10 mouse cellular contexts compared by ENCODE assay signal in genomic region chr7:66831295-66831694, GRCm38 (mm10). TPM values are rescaled to one million over a fixed set of nuclear protein-coding genes. Genes with fewer than 3 reads are reported as not detected.
DNase-seq lines count a peak whose midpoint lies in the region; ATAC-seq and TF ChIP-seq lines count a peak whose summit lies in the region.
"Had no signal": no experiment of that assay in that cellular context is flagged by ENCODE, and none has a peak within 500 bp of the region (broad histone marks: within the 10 kb centered on the region; RNA-seq: fewer than 3 reads in every experiment).

No protein-coding gene starts in this region.

- H3K27me3 ChIP-seq in hindbrain, postnatal 0 days (ENCODE audit: insufficient read depth, low read length): no peaks in the 10 kb centered on the region
- no peaks in the 10 kb centered on the region for H3K27me3 ChIP-seq in hindbrain, embryonic 12.5 days
- H3K27me3 ChIP-seq in heart, embryonic 14.5 days (ENCODE audit: control insufficient read depth, insufficient read depth, low read length): no peaks in the 10 kb centered on the region
- H3K27me3 ChIP-seq in hindbrain, embryonic 11.5 days (ENCODE audit: control insufficient read depth, insufficient read depth, low read length): no peaks in the 10 kb centered on the region

- H3K9ac ChIP-seq in hindbrain, postnatal 0 days (replicated peaks; ENCODE audit: low read length): no peak overlapping the region
- H3K9ac ChIP-seq in hindbrain, embryonic 12.5 days: no peak overlapping the region
- H3K9ac ChIP-seq in heart, embryonic 14.5 days (ENCODE audit: low read length): no peak overlapping the region
- H3K9ac ChIP-seq in hindbrain, embryonic 11.5 days (ENCODE audit: low read depth, low read length): no peak overlapping the region

- no peak for TF ChIP-seq CTCF in hindbrain, postnatal 0 days (IDR thresholded peaks at IDR 0.05; ENCODE audit: low read depth)

- H3K4me3 ChIP-seq in hindbrain, postnatal 0 days (ENCODE audit: low read length): no peak overlapping the region
- no peak overlapping the region for H3K4me3 ChIP-seq in hindbrain, embryonic 12.5 days
- H3K4me3 ChIP-seq in heart, embryonic 14.5 days (ENCODE audit: control insufficient read depth in 1 of 2, insufficient read depth in 1 of 2, low read depth in 1 of 2, low read length in 2 of 2): peak overlapping the region in 1 of 2 experiments; percentile 7; a peak in 1 of 4 replicates
- no peak overlapping the region for H3K4me3 ChIP-seq in hindbrain, embryonic 11.5 days (ENCODE audit: low read depth, low read length)

- H3K4me1 ChIP-seq in hindbrain, postnatal 0 days (ENCODE audit: insufficient read depth, low read length): peaks cover 5% of the 10 kb centered on the region
- H3K4me1 ChIP-seq in hindbrain, embryonic 12.5 days: no peaks in the 10 kb centered on the region
- H3K4me1 ChIP-seq in heart, embryonic 14.5 days (ENCODE audit: control insufficient read depth in 2 of 2, insufficient read depth in 2 of 2, low read length in 2 of 2): peaks cover 39 to 50% of the 10 kb centered on the region in 2 experiments
- H3K4me1 ChIP-seq in hindbrain, embryonic 11.5 days (replicated peaks; ENCODE audit: control insufficient read depth, insufficient read depth, low read length): no peaks in the 10 kb centered on the region

- peak; percentile 40 for DNase-seq in hindbrain, postnatal 0 days (ENCODE audit: low spot score)
- peak; percentile 52 for DNase-seq in adrenal gland, postnatal 25 days
- peak; percentile 54 to 60 for DNase-seq in lung, adult 18-20 months
- DNase-seq in hindbrain, embryonic 11.5 days (ENCODE audit: low spot score): no peak
- no peak for DNase-seq in MN1 (ENCODE audit: low spot score)
- DNase-seq: retina, postnatal 1 day had no signal

- H3K9me3 ChIP-seq in hindbrain, postnatal 0 days (ENCODE audit: low read length): no peaks in the 10 kb centered on the region
- H3K9me3 ChIP-seq in hindbrain, embryonic 12.5 days (replicated peaks): no peaks in the 10 kb centered on the region
- no peaks in the 10 kb centered on the region for H3K9me3 ChIP-seq in heart, embryonic 14.5 days (ENCODE audit: control insufficient read depth, low read length)
- no peaks in the 10 kb centered on the region for H3K9me3 ChIP-seq in hindbrain, embryonic 11.5 days (ENCODE audit: control insufficient read depth, low read length)

- no peak overlapping the region for H3K27ac ChIP-seq in hindbrain, postnatal 0 days
- no peak overlapping the region for H3K27ac ChIP-seq in hindbrain, embryonic 12.5 days
- H3K27ac ChIP-seq in heart, embryonic 14.5 days (replicated peaks in 1 of 2; ENCODE audit: control insufficient read depth in 1 of 2, insufficient read depth in 1 of 2, low read depth in 2 of 2, low read length in 2 of 2): peak overlapping the region; percentile 77 to 80
- no peak overlapping the region for H3K27ac ChIP-seq in hindbrain, embryonic 11.5 days (ENCODE audit: low read depth, low read length)
- H3K27ac ChIP-seq: macrophage had no signal

- H3K4me2 ChIP-seq in hindbrain, postnatal 0 days (ENCODE audit: low read depth, low read length): no peak overlapping the region
- no peak overlapping the region for H3K4me2 ChIP-seq in hindbrain, embryonic 12.5 days (replicated peaks)
- H3K4me2 ChIP-seq in heart, embryonic 14.5 days (ENCODE audit: low read length): peak overlapping the region; percentile 57
- no peak overlapping the region for H3K4me2 ChIP-seq in hindbrain, embryonic 11.5 days (replicated peaks; ENCODE audit: low read depth, low read length)

- no peak for ATAC-seq in hindbrain, postnatal 0 days
- no peak for ATAC-seq in hindbrain, embryonic 12.5 days (ENCODE audit: low FRiP score)
- no peak for ATAC-seq in heart, embryonic 14.5 days (ENCODE audit: insufficient number of reproducible peaks, insufficient read depth, low FRiP score, low read depth)
- ATAC-seq in megakaryocyte progenitor cell, adult 5-6 weeks (replicated peaks; ENCODE audit: poor library complexity): no peak
- no peak for ATAC-seq in hindbrain, embryonic 11.5 days (ENCODE audit: low FRiP score)

- WGBS in hindbrain, postnatal 0 days: 41% methylated on average over 5 of the region's 5 CpGs
- WGBS in hindbrain, embryonic 12.5 days: 70% methylated on average over 5 of the region's 5 CpGs
- WGBS in heart, embryonic 14.5 days: 1% methylated on average over 5 of the region's 5 CpGs
- WGBS in hindbrain, embryonic 11.5 days: 83% methylated on average over 5 of the region's 5 CpGs

- H3K36me3 ChIP-seq in hindbrain, postnatal 0 days (ENCODE audit: insufficient read depth, low read length): no peaks in the 10 kb centered on the region
- no peaks in the 10 kb centered on the region for H3K36me3 ChIP-seq in hindbrain, embryonic 12.5 days
- H3K36me3 ChIP-seq in heart, embryonic 14.5 days (ENCODE audit: control insufficient read depth, insufficient read depth, low read length): no peaks in the 10 kb centered on the region
- H3K36me3 ChIP-seq in hindbrain, embryonic 11.5 days (ENCODE audit: control insufficient read depth, insufficient read depth, low read length): no peaks in the 10 kb centered on the region

RNA-seq across cellular contexts. Expression of gene Adamts17, which starts 8.2 kb away (rescaled TPM):
- 14.8 and 16.1 TPM in 2 replicates for total RNA-seq in hindbrain, postnatal 0 days (2014; rRNA removed)
- 3.6 and 3.9 TPM in 2 replicates for polyA plus RNA-seq in hindbrain, postnatal 0 days (2015; fragmentation: Nextera tagmentation; extraction: Ambion mirVana)
- 6.6 and 7.6 TPM in 2 replicates for polyA plus RNA-seq in hindbrain, embryonic 12.5 days (2016; fragmentation: Nextera tagmentation; extraction: Ambion mirVana)
- 5.3 TPM in 2 replicates for total RNA-seq in adrenal gland, postnatal 25 days (2021)
- 4.6 and 7.1 TPM in 2 replicates for polyA plus RNA-seq in heart, embryonic 14.5 days (2014; fragmentation: Nextera tagmentation; extraction: Ambion mirVana)
- 0.17 and 0.20 TPM in 2 replicates for total RNA-seq in megakaryocyte progenitor cell, adult 5-6 weeks (2015)
- 0.04 and 0.27 TPM in 2 replicates for total RNA-seq in megakaryocyte progenitor cell, adult 5-6 weeks (2017)
- 1.5 and 1.9 TPM in 2 replicates for polyA plus RNA-seq in hindbrain, embryonic 11.5 days (2014; fragmentation: Nextera tagmentation; extraction: Ambion mirVana)
- polyA plus RNA-seq: macrophage had no signal

Comparison
In these comparisons a context has a peak if more than half of its experiments do, and no peak if none do; other contexts are left out.
1. DNase-seq: peak in hindbrain, postnatal 0 days (single experiment), adrenal gland, postnatal 25 days (single experiment) and lung, adult 18-20 months (2 of 2); none in hindbrain, embryonic 11.5 days (single experiment) and MN1 (single experiment).
2. H3K27ac ChIP-seq: peak in heart, embryonic 14.5 days (2 of 2); none in hindbrain, postnatal 0 days (single experiment), hindbrain, embryonic 12.5 days (single experiment) and hindbrain, embryonic 11.5 days (single experiment).